Mouse (Mus musculus) cerebellum, postnatal 4 days (tissue): ENCODE data around the gene Ppp5c.

Experiments
- DNase-seq, 2 experiments: peaks; one replicate each; pipeline ENCODE4 v3.0.0; 2022; ENCODE audit warnings: low spot score in 2 of 2, mixed read lengths in 1 of 2

The Ppp5c gene

GRCm38 (mm10) chr7:17017036-17017435 is 10.7 kb downstream of the Ppp5c start:
- peak; percentile 57 to 87 for DNase-seq

GRCm38 (mm10) chr7:17015381-17015780 is 12.3 kb downstream of the Ppp5c start:
- no peak for DNase-seq

- no peak for DNase-seq
Measured at GRCm38 (mm10) chr7:17011909-17012590, 15.7 kb downstream of the Ppp5c start.

- no peak for DNase-seq
Measured at GRCm38 (mm10) chr7:17010010-17010347, 17.7 kb downstream of the Ppp5c start.

GRCm38 (mm10) chr7:17009326-17010009 is 18.3 kb downstream of the Ppp5c start:
- DNase-seq = no peak

GRCm38 (mm10) chr7:17007300-17007699 is 20.4 kb downstream of the Ppp5c start:
- DNase-seq = peak in 1 of 2 experiments; percentile 24

- no peak for DNase-seq
Measured at GRCm38 (mm10) chr7:17004716-17005115, 23.0 kb downstream of the Ppp5c start.

GRCm38 (mm10) chr7:17003230-17003960 is 24.3 kb downstream of the Ppp5c start:
- DNase-seq = no peak

- DNase-seq = peak; percentile 69 to 90
Measured at GRCm38 (mm10) chr7:17002375-17003195, 25.1 kb downstream of the Ppp5c start.

- peak; percentile 95 to 97 for DNase-seq
Measured at GRCm38 (mm10) chr7:16999650-17000049, 28.1 kb downstream of the Ppp5c start.

- no peak for DNase-seq
Measured at GRCm38 (mm10) chr7:16999233-16999632, 28.5 kb downstream of the Ppp5c start.

GRCm38 (mm10) chr7:16995345-16995744 is 32.4 kb downstream of the Ppp5c start:
- DNase-seq = no peak

- DNase-seq = no peak
Measured at GRCm38 (mm10) chr7:16994400-16994799, 33.3 kb downstream of the Ppp5c start.

GRCm38 (mm10) chr7:16993651-16994399 is 33.9 kb downstream of the Ppp5c start:
- peak in 1 of 2 experiments; percentile 48 for DNase-seq

GRCm38 (mm10) chr7:16992451-16992807 is 35.3 kb downstream of the Ppp5c start, which contains the start of gene Ccdc8:
Gene Ccdc8, plus strand, starts transcription at chr7:16992708.
- no peak for DNase-seq

- DNase-seq = no peak
Measured at GRCm38 (mm10) chr7:16991681-16992450, 35.9 kb downstream of the Ppp5c start.

GRCm38 (mm10) chr7:16990006-16990744 is 37.5 kb downstream of the Ppp5c start:
- no peak for DNase-seq

- DNase-seq = peak in 1 of 2 experiments; percentile 63
Measured at GRCm38 (mm10) chr7:16988405-16988804, 39.3 kb downstream of the Ppp5c start.

- no peak for DNase-seq
Measured at GRCm38 (mm10) chr7:16987541-16988149, 40.1 kb downstream of the Ppp5c start.
